Mouse (Mus musculus): ENCODE measurements around the gene Lrrc52. TPM values are rescaled to one million over a fixed set of nuclear protein-coding genes. Genes with fewer than 3 reads are reported as not detected.

The Lrrc52 gene
- total RNA-seq, 2 experiments from 2014 or later: 6.5 to 13.1 TPM

- H3K4me3 ChIP-seq: no peak overlapping the region
- no peak for DNase-seq
- TF ChIP-seq CTCF (IDR thresholded peaks at IDR 0.05): no peak
- intact Hi-C loops (cut with DNase I): no loop called here
- no peak overlapping the region for H3K27ac ChIP-seq
These were observed 41.0 kb downstream of the Lrrc52 start for GRCm38 (mm10) chr1:167425572-167425971.

GRCm38 (mm10) chr1:167422501-167423240, 43.9 kb downstream of the Lrrc52 start:
- Histone ChIP-seq H3K27ac (no peak overlapping the region), H3K4me3 (no peak overlapping the region)
- intact Hi-C loops (cut with DNase I): no loop called here
- no peak for TF ChIP-seq CTCF (IDR thresholded peaks at IDR 0.05)
- DNase-seq: peak; percentile 51

- no peak overlapping the region for H3K27ac ChIP-seq
- peak; percentile 76 for DNase-seq
- TF ChIP-seq CTCF (IDR thresholded peaks at IDR 0.05): no peak; the same call in 1 of the 2 replicates
- no peak overlapping the region for H3K4me3 ChIP-seq
- intact Hi-C loops (cut with DNase I): loop anchor here (1.0 kb wide), 2 partner anchors 222 to 230 kb away; no protein-coding TSS in a partner anchor
These were observed 51.7 kb downstream of the Lrrc52 start for GRCm38 (mm10) chr1:167414846-167415245.

GRCm38 (mm10) chr1:167411991-167412715, 54.4 kb downstream of the Lrrc52 start:
- H3K27ac ChIP-seq: no peak overlapping the region

GRCm38 (mm10) chr1:167409601-167410000, 57.0 kb downstream of the Lrrc52 start:
- DNase-seq: no peak
- Histone ChIP-seq H3K27ac (no peak overlapping the region), H3K4me3 (no peak overlapping the region)
- intact Hi-C loops (cut with DNase I): no loop called here
- no peak for TF ChIP-seq CTCF (IDR thresholded peaks at IDR 0.05)

More at GRCm38 (mm10) chr1:167411991-167412715, 54.4 kb downstream of the Lrrc52 start:
- DNase-seq: no peak
- intact Hi-C loops (cut with DNase I): no loop called here
- no peak for TF ChIP-seq CTCF (IDR thresholded peaks at IDR 0.05)
- H3K4me3 ChIP-seq: no peak overlapping the region

- Histone ChIP-seq H3K4me3 (no peak overlapping the region), H3K27ac (no peak overlapping the region)
- TF ChIP-seq CTCF (IDR thresholded peaks at IDR 0.05): no peak
- no peak for DNase-seq
- intact Hi-C loops (cut with DNase I): no loop called here
These were observed 61.3 kb downstream of the Lrrc52 start for GRCm38 (mm10) chr1:167405237-167405636.

Other genes with a start within 250 kb of the Lrrc52 start
- gene Uck2, start 181.5 kb downstream of the Lrrc52 start, total RNA-seq (2021): 10 to 100 TPM; 14.1 to 22.4 TPM
- 10 to 100 TPM; 33.2 to 40.4 TPM for gene Tmco1, start 158.4 kb downstream of the Lrrc52 start, total RNA-seq (2021)
- 1 to 10 TPM; 4.1 to 5.8 TPM for gene Aldh9a1, start 116.8 kb downstream of the Lrrc52 start, total RNA-seq (2021)
- 100 to 1,000 TPM; 147 to 151 TPM for gene Mgst3, start 72.9 kb downstream of the Lrrc52 start, total RNA-seq (2021)
- gene Rxrg, start 131.6 kb upstream of the Lrrc52 start, total RNA-seq (2021): 10 to 100 TPM; 58.4 to 59.6 TPM
- under 1 TPM; 0.14 to 0.20 TPM for gene Lmx1a, start 222.5 kb upstream of the Lrrc52 start, total RNA-seq (2021)